Mouse (Mus musculus) bone marrow, adult 2 months (tissue): Measurements from ENCODE around the gene Pyroxd1. TPM values are rescaled to one million over a fixed set of nuclear protein-coding genes. Genes with fewer than 3 reads are reported as not detected.
"Not testable (repeated sequence)": the region's sequence is repeated elsewhere in the genome, so short reads cannot be mapped to it uniquely, and the experiment has no call there.

Source experiments
- H3K27ac ChIP-seq: fragments of 200-500 bp; 2 replicates; pipeline ENCODE4 v1.5.1; 2012; ENCODE audit warnings: low read depth, mild to moderate bottlenecking, control low read depth, inconsistent platforms, low read length; ENCODE audit not compliant: control insufficient read depth, poor library complexity, insufficient read depth
- H3K4me1 ChIP-seq: fragments of 200-500 bp; 2 replicates; pipeline ENCODE4 v1.6.1; 2011; ENCODE audit warnings: low read length; ENCODE audit not compliant: control insufficient read depth, insufficient read depth
- H3K4me3 ChIP-seq: fragments of 200-500 bp; replicated peaks from 2 replicates; pipeline ENCODE3; 2011; ENCODE audit warnings: mild to moderate bottlenecking, low read depth, low read length, control low read depth; ENCODE audit not compliant: control insufficient read depth
- CTCF ChIP-seq: fragments of 200-500 bp; IDR thresholded peaks from 2 replicates; pipeline ENCODE4 v1.5.1; 2011; ENCODE audit warnings: low read length, control low read depth; ENCODE audit not compliant: control insufficient read depth, insufficient read depth
- POLR2A ChIP-seq: fragments of 200-500 bp; IDR thresholded peaks from 2 replicates; pipeline ENCODE4 v1.6.1; 2011; ENCODE audit warnings: low read depth, mild to moderate bottlenecking, control low read depth, low read length, borderline replicate concordance; ENCODE audit not compliant: control insufficient read depth
- WGBS: fragments of 180-500 bp; shearing (Covaris S2); methylation state at CpG from one replicate; pipeline ENCODE4 v1.1.7; 2018; 5-methylcytosine and 5-hydroxymethylcytosine counted together
- polyA plus RNA-seq: library from polyadenylated mRNA; stranded (reverse); fragments of >200 nt; gene quantifications from 2 replicates; pipeline ENCODE4 v1.2.4, GENCODE M21; 2011; ENCODE audit warnings: low replicate concordance; ENCODE audit not compliant: missing spikeins, insufficient read depth, insufficient read length

Pyroxd1 gene
- polyA plus RNA-seq, 1 experiment = 5.2 TPM

DNA sequence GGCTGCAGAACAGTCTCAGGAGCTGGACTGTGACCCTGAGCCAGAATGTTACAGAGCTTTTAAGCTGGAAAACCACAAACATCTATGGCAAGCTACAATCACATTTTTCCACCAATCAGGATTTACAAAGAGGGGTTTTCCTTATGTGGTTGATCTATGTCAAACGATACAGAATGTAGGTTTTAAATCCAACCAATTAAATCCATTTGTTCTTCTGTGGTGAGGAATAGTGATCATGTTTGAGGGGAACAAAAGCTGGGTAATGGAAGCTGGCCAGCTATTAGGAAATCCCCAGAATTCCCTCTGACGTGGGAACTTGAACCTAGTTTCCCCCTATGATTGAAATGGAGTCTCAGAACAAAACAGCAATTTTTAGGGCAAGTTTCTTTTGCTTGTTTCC lies 6.5 kb upstream of the Pyroxd1 start:
- WGBS = 53% methylated on average over 2 of the region's 2 CpGs
- Histone ChIP-seq H3K4me1 (no peaks in the 10 kb centered on the region), H3K27ac (no peak overlapping the region), H3K4me3 (no peak overlapping the region)
- TF ChIP-seq CTCF = no peak
- no peak for TF ChIP-seq POLR2A

DNA sequence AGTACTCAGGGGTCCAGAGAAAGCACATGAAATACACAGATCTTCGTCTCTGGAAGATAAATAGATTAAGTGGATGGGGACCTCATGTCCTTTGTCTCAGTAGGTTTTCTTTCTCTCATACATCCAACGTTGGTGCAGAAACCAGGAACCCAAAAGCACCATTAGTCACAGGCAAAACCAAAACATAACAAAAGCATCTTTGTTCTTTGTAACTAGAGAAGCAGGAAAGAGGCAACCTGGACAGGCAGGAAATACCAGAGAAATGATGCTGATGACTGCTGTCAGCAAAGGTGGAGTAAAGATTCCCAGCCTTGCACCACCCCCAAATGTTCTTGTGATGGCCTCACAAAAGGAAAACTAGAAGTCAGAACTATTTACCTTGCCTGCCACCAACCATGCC lies 5.9 kb upstream of the Pyroxd1 start:
- Histone ChIP-seq H3K27ac (no peak overlapping the region), H3K4me1 (no peaks in the 10 kb centered on the region), H3K4me3 (no peak overlapping the region)
- TF ChIP-seq POLR2A = no peak
- TF ChIP-seq CTCF = no peak
- WGBS = 28% methylated on average over 2 of the region's 2 CpGs

GRCm38 (mm10) chr6:142343561-142343960 lies 1.9 kb upstream of the Pyroxd1 start:
- WGBS = 56% methylated on average over 2 of the region's 2 CpGs
- Histone ChIP-seq H3K4me1 (no peaks in the 10 kb centered on the region), H3K27ac (no peak overlapping the region), H3K4me3 (no peak overlapping the region)
- TF ChIP-seq POLR2A (no peak), CTCF (peak; percentile 29)

DNA sequence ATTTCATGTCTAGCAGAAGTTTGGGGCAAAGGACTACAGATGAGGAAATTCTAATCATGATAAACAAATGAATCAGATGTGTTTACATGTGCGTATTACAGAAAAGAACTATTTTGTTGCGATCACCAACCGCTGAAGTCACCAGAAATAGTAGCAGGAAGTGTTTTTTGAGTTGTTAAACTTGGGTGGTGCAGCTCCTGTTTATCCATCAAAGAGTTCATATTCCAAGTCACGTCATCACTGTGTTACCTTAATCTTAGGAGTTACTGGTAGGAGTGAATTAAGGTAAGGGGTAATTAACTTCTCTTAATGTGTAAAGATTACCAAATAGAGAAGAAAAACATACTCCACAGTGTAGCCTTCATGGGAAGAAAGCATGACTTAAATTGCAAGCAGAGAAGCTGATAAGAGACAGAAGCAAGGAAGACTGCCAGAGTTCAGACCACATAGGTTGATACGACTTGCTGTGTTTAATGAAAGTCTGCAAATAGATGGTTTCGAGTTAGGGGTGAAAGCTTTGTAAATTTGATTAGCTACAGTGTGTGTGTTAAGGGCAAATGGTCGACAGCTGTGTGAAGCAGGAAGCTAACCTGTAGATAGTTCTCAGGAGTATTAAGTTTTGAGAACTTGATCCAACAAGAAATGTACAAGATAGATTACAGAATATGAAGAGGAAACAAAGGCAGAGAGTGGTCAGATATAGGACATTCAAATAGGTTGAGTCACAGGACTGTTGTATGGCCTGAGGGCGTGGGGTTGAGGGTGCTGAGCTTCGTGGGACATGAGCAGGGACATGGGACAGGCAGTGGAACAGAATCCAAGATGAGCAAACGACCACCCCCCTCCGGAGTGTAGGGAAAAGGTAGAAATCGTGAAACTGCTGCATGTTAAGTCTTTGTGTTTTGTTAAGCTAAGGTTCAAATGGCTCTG lies 992 bp downstream of the Pyroxd1 start:
- WGBS = 41% methylated on average over 12 of the region's 12 CpGs
- no peak overlapping the region for H3K27ac ChIP-seq
- TF ChIP-seq POLR2A = no peak
- TF ChIP-seq CTCF = no peak
- H3K4me1 ChIP-seq = no peaks in the 10 kb centered on the region
- H3K4me3 ChIP-seq = peak overlapping the region; percentile 98

GRCm38 (mm10) chr6:142347431-142348385 lies 2.3 kb downstream of the Pyroxd1 start:
- Histone ChIP-seq H3K27ac (no peak overlapping the region), H3K4me3 (no peak overlapping the region), H3K4me1 (no peaks in the 10 kb centered on the region)
- TF ChIP-seq POLR2A (no peak), CTCF (no peak)
- 68% methylated on average over 11 of the region's 11 CpGs for WGBS

- not testable (repeated sequence) for H3K4me1 ChIP-seq, H3K4me3 ChIP-seq, H3K27ac ChIP-seq
- 84% methylated on average over 3 of the region's 3 CpGs for WGBS
These were observed 6.6 kb downstream of the Pyroxd1 start for GRCm38 (mm10) chr6:142352099-142352498.

- no peaks in the 10 kb centered on the region; the same call in 1 of the 2 replicates for H3K4me1 ChIP-seq
- no peak overlapping the region for H3K4me3 ChIP-seq
- no peak for TF ChIP-seq POLR2A
- H3K27ac ChIP-seq = no peak overlapping the region
- WGBS = 81% methylated on average over 7 of the region's 7 CpGs
These were observed 11.7 kb downstream of the Pyroxd1 start for GRCm38 (mm10) chr6:142357106-142357505.

DNA sequence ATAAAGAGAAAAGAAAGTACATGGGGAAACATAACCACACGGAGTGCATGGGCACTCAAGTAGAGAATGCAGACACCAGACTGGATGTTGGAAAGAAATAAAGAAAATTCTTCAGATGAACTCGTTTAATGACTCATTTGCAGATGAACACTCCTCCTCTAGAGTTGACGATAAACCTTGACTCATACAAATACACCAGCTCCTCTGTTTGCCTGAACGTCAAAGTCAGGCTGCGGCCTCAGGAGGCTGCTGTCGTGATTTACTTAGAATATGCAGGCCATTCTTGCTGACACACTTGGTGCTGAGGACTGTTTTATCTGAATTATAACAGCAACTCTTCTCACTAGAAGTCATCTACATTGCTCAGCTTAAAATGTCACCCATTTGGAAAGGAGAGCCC lies 16.6 kb downstream of the Pyroxd1 start:
- no peak overlapping the region for H3K27ac ChIP-seq
- no peak for TF ChIP-seq POLR2A
- TF ChIP-seq CTCF = no peak
- WGBS = 90% methylated on average over 6 of the region's 6 CpGs
- no peaks in the 10 kb centered on the region; the same call in 1 of the 2 replicates for H3K4me1 ChIP-seq
- H3K4me3 ChIP-seq = no peak overlapping the region
